Mouse (Mus musculus): ENCODE measurements around the gene 2410004P03Rik.
"Not testable (repeated sequence)": the region's sequence is repeated elsewhere in the genome, so short reads cannot be mapped to it uniquely, and the experiment has no call there.

Gene 2410004P03Rik

DNA sequence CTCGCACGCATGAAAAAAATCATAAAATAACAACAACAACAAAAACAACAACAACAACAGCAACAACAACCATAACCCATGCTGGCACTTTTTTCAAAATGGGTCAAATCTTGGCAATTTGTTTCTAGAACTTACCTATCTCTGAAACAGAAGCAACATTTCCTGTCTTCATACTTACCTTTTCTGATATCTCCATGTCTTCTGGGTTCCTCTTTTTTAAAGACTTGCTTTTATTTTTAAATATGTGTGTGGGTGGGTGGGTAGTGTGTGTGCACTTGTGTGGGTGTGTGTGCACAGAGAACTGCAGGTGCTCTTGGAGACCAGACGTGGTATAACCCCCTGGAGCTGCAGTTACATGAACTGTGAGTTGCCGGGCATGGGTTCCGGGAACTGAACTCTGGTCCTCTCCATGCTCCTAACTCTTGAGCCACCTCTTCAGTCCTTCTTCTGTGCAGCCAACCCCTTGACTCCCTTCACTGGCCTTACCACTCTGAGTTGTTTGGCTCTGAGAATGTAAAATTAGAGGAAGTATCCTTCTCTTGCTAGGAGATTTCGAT is 13.1 kb upstream of the 2410004P03Rik start:
- in situ Hi-C loops (cut with MboI; ENCODE audit: low sequenced_read_pairs) = loop anchor here (25.0 kb wide), 1 partner anchor 238 kb away; the partner anchor contains the start of gene Pdia6

DNA sequence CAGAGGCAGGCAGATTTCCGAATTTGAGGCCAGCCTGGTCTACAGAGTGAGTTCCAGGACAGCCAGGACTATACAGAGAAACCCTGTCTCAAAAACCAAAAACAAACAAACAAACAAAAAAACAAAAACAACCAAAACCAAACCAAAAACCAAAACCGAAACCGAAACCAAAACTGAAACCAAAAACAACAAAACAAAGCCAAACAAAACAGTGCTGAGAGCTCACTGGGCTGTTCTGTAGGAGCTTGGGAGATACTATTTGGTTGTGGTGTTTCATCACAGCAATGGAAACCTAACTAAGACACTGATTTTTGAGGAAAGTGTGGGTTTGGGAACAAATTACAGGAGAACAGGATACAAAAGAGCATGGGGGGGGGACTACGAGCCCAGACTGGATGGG is 10.6 kb upstream of the 2410004P03Rik start:
- in situ Hi-C loops (cut with MboI; ENCODE audit: low sequenced_read_pairs) = no loop called here

DNA sequence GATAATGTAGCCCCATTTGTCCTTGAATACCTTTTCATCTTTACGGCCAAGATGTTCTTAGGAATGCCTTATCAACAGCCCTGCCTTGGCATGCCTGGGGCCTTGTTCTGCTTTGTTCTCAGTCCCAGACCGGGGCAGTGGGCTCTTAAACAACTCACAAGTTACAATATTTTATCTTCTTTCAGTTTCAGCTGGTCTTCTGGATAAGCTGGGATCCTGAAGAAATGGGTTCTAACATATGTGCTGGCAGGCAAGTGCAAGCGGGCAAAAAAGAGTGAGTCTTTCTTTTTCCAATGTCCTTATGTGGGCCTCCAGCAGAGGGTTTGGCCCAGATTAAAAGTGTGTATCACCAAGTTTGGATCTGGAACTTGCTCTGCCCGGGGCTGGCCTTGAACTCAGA is 9.6 kb upstream of the 2410004P03Rik start:
- in situ Hi-C loops (cut with MboI; ENCODE audit: low sequenced_read_pairs) = not testable (repeated sequence)

DNA sequence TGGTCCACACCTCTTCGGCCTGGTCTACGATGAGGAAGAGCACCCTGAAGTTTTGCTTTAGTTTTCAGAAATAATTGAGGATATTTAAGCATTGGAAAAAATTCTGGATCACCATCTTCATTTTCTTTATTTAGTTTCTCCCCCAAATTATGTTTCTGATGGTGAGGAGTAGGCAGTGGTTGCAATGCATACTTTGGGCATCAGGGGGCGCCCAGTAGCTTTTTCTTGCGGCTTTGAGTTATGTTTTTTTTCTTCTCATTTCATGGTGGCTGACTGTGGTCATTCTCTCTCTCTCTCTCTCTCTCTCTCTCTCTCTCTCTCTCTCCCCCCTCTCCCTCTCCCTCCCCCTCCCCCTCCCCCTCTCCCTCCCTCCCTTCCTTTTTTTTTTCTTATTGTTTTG is 6.9 kb upstream of the 2410004P03Rik start:
- in situ Hi-C loops (cut with MboI; ENCODE audit: low sequenced_read_pairs) = no loop called here

DNA sequence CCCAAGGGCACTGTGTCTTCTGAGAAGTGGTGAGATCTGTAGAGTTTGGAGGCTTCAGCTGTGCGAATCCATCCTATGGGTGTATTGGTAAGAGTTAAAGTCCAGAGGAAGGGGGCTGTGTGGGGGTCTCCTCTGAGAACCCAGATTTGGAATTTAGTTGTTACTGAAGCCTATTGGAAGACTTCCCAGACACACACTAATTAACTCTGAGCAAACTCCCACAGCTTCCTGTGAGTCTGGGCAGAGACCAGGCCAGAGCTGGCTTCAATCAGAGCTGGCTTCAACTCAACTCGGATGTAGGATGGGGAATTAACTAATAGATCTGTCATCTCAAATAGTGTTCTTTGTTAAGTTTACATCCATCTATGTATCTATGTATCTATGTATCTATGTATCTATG is 4.2 kb upstream of the 2410004P03Rik start:
- in situ Hi-C loops (cut with MboI; ENCODE audit: low sequenced_read_pairs) = no loop called here

DNA sequence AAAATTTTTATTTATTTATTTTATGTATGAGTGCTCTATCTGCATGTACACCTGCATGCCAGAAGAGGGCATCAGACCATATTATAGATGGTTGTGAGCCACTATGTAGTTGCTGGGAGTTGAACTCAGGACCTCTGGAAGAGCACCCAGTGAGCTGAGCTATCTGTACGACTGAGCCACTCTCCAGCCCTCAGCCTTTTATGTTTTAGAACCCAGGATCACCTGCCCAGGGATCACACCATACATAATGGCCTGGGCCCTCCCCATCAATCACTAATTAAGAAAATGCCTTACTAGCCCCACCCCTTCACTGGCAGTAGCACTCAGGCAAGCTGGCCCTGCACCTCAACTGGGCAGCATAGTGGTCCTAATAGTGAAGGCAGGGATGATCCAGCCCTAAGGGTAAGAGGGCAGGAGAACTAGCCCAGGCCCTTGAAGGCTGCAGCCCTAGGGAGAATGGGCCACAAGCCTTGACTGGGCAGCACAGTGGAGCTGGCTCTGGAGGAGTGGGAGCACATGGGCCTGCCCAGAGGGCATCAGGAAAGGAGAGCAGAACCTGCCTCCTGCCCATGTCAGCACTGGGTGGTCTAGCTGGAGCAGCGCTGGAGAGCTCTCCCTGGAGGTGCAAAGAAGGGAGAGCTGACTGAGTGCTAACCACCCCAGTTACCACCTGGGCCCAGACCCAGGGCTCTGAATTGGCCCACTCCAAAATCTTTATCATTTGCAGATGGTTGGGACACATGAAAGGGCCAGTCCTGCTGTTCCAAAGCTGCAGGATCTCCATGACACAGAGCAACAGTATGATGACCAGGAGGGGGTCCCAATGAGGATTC is 756 bp upstream of the 2410004P03Rik start:
- in situ Hi-C loops (cut with MboI; ENCODE audit: low sequenced_read_pairs) = no loop called here

DNA sequence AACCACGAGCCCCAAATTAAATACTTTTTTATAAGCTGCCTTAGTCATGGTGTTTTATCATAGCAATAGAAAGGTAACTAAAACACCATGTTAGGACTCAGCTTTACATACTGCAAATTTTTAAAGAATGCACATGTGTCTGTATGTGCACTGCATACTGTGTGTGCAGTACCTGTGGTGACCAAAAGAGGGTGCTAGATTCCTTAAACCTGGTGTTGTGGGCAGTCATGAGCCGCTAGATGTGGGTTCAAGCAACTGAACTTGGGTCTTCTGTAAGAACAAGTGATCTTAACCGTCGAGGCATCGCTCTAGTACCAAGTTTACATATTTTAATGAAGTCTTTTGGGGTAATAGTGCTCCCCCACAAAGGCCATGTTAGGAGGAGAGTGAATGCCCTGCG is 2.1 kb downstream of the 2410004P03Rik start:
- in situ Hi-C loops (cut with MboI; ENCODE audit: low sequenced_read_pairs) = no loop called here

DNA sequence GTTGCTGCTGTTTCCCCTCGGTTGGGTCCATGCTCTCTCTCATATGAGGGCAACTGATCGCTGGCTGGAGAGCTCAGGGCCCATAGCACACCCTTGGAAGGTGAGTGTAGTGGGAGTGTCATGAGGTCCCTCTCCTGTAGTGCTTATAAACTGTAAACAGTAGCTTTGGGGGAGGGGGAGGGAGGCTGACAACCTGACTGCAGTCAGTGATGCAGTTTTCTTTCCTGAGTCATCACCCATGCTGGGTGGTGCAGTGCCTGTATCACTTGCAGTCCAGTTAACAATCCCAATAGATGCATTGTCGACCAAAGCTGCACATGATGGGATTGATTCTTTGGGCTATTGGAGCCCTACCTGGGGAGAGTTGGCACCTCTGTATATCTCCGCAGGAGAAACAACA is 10.3 kb downstream of the 2410004P03Rik start:
- in situ Hi-C loops (cut with MboI; ENCODE audit: low sequenced_read_pairs) = no loop called here

DNA sequence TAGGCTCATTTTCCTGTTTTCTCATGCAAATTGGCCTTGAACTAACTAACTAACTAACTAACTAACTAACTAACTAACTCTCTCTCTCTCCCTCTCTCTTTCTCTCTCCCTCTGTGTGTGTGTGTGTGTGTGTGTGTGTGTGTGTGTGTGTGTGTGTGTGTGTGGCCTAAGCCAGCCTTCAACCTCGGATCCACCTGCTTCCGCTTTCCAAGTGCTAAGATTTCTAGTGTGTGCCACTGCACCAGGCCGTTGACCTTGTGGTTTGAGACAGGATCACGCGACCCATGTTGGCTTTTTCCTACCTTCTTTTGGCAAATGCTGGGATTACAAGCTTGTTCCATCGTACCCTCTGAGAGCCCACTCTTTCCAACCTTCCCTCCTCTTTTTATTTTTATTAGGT is 10.9 kb downstream of the 2410004P03Rik start:
- in situ Hi-C loops (cut with MboI; ENCODE audit: low sequenced_read_pairs) = no loop called here

DNA sequence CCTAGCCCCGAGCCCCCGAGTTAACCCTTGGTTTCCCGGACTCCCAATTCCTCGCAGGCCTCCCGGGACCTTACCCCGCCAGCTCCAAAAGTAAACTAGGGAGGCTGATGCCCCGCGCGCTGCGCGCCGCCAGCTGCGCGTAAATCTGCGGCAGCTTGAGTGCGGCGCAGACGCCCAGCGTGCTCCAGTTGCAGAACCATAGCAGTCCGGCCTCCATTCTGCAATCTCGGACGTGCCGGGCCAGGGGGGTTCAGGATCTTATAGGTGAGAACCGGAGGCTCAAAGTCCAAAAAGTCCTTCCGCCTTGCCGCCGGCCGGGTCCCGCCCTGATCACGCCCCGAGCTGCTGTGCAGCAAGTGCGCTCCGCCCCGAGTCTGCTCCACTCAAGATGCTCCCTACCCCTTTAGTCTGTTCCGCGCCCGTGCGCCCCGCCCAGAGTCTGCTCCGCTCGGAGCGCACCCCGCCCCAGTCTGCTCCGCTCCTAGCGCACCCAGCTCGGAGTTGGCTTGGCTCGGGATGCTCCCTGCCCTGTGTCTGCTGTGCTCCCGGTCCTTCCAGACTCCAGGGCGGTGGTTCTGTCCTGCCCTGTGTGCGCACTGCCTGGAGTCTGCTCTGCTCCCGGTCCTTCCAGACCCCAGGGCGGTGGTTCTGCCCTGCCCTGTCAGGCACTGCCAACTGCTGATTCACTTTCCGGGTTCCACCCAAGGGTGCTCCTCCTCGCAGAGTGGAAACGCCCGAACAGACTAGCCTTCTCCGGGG is 11.6 kb downstream of the 2410004P03Rik start, which contains the start of gene Pqlc3:
Gene Pqlc3 (minus strand): TSS at position 670 of the 759 bp plus-strand sequence.
- in situ Hi-C loops (cut with MboI; ENCODE audit: low sequenced_read_pairs) = no loop called here

DNA sequence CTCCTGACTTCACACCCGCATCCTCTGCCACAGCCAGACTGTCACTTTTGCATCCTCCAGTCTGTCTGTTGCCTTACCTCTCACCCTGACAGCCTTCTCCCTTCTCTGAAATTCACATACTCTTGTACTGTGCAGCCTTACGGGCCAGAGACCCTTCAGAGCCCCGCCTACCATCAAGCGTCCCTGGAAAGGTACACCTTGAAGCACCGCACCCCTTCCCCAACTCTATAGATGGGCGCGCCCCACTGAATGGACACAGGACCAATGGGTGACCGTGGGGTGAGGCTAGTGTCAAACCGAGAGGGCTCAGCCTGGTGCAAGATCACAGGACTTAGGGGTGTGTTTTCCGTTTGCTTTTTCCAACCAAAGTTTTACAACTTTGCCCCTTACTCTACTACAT is 12.4 kb downstream of the 2410004P03Rik start:
- in situ Hi-C loops (cut with MboI; ENCODE audit: low sequenced_read_pairs) = no loop called here

DNA sequence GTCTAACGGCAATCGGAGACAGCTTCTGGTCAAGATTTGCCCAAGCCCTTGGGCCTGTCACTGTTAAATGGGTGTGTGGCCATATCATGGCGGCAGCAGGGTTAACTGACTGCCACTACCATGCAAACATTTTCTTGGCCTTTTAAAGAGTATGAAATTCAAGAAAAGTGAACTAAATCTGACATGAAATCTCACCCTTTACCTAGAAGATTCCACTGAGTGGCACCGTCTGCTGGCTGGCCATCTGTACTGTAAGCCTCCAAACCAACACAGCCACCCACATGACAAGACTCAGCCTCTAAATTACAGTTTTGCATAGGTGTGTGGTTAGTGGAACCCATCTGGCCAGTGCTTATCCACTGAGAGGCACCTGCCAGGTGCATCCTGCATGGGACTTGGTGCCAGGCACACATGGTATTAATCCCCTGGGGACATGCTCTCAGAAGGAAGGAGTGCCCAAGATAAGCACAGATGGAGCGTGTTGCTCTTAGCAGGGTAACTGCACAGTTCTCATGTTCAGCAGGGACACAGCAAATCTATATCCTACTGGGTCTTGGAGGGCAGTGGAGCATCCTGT is 14.6 kb downstream of the 2410004P03Rik start:
- in situ Hi-C loops (cut with MboI; ENCODE audit: low sequenced_read_pairs) = no loop called here

DNA sequence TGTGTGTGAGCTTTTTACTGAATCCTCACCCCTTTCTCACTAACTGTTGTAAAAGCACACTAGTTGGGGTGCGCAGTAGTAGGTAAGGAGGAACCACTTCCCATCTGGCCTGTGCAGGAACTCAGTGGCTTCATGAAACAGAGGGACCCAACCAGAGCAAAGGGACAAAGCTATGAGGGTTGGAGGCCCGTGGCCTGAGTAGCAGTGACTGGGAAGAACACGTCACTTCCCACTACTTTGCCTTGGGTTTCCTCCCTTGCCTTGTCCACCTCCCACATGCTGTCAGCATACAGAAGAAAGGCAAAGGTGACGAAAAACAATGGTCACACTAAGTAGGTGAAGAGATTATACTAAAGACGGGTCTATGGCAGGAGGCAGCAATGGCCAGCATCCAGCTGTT is 15.2 kb downstream of the 2410004P03Rik start:
- in situ Hi-C loops (cut with MboI; ENCODE audit: low sequenced_read_pairs) = no loop called here

DNA sequence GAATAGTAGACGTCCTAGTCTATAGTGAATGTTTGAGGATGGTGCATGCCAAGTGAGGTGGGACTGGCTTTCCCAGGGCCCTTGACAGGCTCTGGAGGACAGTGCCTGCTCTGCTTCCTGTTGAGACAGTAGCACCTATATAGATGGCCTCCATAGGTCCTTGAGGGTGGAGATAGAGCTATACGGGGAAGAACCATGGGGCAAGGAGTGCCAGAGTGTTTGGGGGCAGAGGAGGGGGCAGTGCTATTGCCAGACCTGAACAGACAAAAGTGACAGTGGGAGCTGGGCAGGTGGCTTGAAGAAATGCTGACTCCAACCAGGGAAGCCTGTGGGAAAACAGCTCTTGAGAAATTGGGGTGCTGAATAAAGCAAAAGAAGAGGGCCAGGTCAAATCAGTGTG is 17.2 kb downstream of the 2410004P03Rik start:
- in situ Hi-C loops (cut with MboI; ENCODE audit: low sequenced_read_pairs) = no loop called here

DNA sequence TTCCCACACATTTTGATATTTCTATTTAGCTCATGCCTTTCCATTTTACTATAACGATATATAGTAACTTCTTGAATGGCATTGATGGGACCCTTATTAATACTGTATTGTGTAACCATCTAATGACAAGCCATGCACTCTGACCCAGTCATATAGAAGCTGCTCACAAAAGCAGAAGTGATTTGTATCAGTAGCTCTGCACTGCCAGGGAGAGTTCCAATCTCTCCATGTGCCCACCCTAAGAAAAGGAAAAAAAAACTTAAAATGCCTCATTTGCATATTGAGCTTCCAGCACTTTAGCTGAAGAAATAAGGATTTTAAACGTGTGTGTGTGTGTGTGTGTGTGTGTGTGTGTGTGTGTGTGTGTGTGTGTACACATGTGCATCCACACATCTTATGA is 19.2 kb downstream of the 2410004P03Rik start:
- in situ Hi-C loops (cut with MboI; ENCODE audit: low sequenced_read_pairs) = no loop called here

DNA sequence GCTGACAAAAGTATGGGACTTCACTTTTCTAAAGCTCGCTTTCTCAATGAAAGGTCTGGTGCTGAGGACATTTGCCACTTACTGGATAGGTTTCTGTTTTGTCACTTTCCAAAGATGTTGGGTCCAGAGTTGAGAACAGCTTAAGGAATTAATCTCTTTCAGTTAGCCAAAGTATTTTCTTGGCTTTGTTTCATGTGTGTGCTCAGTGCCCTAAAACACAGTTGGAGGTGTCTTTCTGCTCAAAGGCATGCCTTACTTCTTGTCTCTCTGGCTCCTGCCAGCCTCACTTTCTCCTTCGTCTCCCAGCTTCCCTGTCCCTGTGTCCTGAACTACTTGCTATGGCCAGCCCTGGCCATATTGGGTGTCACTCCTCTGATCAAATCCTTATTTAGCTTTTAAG is 20.2 kb downstream of the 2410004P03Rik start:
- in situ Hi-C loops (cut with MboI; ENCODE audit: low sequenced_read_pairs) = no loop called here

DNA sequence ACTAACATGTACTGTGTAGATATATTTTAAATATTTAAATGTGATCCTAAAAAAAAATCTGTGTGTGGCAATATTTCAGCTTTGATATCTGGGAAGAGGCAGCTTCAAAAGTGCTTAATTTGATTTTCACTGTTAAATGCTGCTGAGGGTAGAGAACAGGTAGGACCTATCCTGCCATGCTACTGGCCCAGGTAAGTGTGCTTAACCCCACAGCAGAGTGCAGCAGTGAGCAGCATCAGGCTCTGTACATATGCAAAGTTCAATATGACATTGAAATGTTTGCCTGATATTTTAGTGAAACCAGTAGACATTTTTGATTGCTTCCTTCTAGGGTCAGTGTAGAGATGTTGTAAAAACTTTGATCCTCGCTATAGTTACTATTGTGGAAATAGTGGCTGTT is 25.7 kb downstream of the 2410004P03Rik start:
- in situ Hi-C loops (cut with MboI; ENCODE audit: low sequenced_read_pairs) = no loop called here

DNA sequence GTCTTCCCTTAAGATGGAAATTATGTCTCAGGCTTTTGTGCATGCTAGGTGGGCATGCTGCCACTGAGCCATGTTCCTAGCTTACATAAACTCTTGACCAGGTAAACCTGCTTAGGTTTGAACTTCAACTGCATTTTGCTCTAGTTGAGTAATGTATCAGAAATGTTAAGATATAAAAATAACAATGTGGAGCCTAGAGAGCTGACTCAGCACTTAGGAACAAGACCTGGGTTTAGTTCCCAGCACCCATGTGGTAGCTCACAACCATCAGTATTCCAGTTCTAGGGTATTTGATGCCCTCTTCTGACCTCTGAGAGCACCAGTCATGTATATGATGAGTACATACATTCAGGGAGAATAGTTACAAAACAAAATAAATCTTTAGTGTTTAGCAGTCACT is 34.4 kb downstream of the 2410004P03Rik start:
- in situ Hi-C loops (cut with MboI; ENCODE audit: low sequenced_read_pairs) = no loop called here

DNA sequence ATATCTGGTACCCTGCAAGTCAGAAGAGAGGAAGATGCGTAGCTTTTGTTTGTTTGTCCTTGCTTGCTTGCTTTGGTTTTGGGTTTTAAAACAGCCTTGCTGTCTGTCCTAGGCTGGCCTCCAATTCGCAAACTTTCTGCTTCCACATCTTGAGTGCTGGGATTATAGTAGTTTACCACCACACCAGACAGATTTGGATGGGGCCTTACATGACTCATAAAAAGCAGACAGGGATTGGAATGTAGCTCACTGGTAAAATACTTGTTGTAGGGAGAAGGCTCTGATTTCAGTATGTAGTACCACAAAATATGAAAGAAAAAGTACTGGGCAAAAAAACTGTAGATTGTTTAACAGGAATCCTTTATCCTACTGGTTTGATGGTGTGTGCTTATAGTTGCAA is 44.7 kb downstream of the 2410004P03Rik start:
- in situ Hi-C loops (cut with MboI; ENCODE audit: low sequenced_read_pairs) = no loop called here

DNA sequence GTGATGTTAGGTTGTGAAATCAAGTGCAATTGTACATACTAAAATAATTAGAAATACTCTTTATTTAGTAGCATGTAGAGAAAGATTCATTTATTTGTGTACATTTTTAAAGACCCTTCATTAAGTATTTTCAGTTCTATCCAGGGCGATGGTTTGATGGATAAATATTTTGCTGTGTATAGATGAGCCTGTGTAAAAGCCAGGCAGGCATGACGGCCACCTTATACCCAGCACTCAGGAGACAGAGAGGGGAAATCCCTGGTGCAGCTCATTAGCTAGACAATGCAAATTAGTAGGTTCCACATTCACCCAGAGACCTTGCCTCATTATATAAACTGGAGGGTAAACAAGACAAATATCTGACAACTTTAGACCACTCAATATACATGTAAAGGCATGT is 48.2 kb downstream of the 2410004P03Rik start:
- in situ Hi-C loops (cut with MboI; ENCODE audit: low sequenced_read_pairs) = no loop called here

DNA sequence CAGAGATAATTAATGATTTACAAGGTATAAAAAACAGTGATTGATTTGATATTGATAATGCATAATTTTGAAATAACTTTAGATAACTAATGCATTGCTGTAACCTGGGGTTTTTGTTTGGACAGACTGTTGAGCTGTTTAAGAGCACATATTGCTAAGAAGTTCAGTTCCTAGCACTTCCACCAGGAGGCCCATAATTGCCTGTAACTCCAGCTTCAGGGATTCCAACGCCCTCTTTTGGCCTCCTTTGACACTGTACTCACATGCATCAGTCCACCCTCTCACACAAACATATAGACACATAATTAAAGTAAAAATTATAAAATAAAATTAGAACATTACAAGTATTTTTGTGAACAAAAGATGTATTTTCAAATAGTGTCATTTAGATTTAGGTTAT is 52.7 kb downstream of the 2410004P03Rik start:
- in situ Hi-C loops (cut with MboI; ENCODE audit: low sequenced_read_pairs) = no loop called here

All from CH12F3 (cell line).